In the genomic region with DNA sequence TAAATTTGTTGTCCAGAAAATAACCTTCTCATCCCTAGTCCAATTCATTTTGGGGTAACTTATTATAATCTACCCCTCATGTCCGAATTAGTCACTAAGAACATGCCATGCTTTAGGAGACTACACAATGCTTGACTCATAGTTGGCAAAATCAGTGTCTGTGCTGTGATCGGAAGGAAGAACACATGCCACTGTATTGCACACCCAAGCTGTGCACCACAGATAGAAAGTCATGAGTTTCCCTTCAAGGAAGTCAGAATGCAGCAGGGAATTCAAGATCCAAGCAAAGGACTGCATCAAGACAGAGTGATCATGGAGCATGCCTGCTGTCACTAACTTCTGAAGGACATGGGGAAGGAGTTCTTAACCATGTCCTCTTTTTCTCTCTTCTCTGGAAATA, we compare ENCODE assay signal across 28 mouse cellular contexts. TPM values are rescaled to one million over a fixed set of nuclear protein-coding genes. Genes with fewer than 3 reads are reported as not detected.
"Had no signal": no experiment of that assay in that cellular context is flagged by ENCODE, and none has a peak within 500 bp of the region (broad histone marks: within the 10 kb centered on the region; RNA-seq: fewer than 3 reads in every experiment).

No protein-coding gene starts in this region.

- DNase-seq: gastrocnemius, postnatal 14 days; gastrocnemius, postnatal 36 days; heart, adult 2 months; heart, postnatal 14 days; heart, postnatal 36 days; kidney, adult 11 months; kidney, adult 2 months; kidney, postnatal 10 days; kidney, postnatal 25 days; liver; liver, embryonic 13.5 days had no signal

- ATAC-seq: hindbrain, postnatal 0 days; intestine, embryonic 16.5 days had no signal

- H3K4me3 ChIP-seq: heart, adult 2 months; heart, embryonic 13.5 days; heart, embryonic 15.5 days; hindbrain, embryonic 13.5 days; hindbrain, embryonic 15.5 days; left cerebral cortex, adult 2 months; limb, embryonic 10.5 days; limb, embryonic 12.5 days; liver, embryonic 13.5 days; liver, embryonic 15.5 days had no signal

- H3K27ac ChIP-seq: heart, adult 2 months; heart, embryonic 13.5 days; heart, embryonic 15.5 days; hindbrain, embryonic 13.5 days; hindbrain, embryonic 15.5 days; hindbrain, postnatal 0 days; left cerebral cortex, adult 2 months; limb, embryonic 10.5 days; limb, embryonic 12.5 days; liver, embryonic 13.5 days; liver, embryonic 15.5 days had no signal

RNA-seq across cellular contexts. Expression of a gene that starts 33.9 kb away (rescaled TPM):
- total RNA-seq: gastrocnemius, adult 18-20 months; gastrocnemius, postnatal 14 days; gastrocnemius, postnatal 36 days had no signal

RNA-seq across cellular contexts. Expression of a gene that starts 35.4 kb away (rescaled TPM):
- total RNA-seq: gastrocnemius, adult 18-20 months; gastrocnemius, adult 8-10 months; gastrocnemius, postnatal 14 days; gastrocnemius, postnatal 36 days; heart, adult 2 months; heart, postnatal 14 days; heart, postnatal 36 days; hematopoietic stem cell, adult 5-6 weeks; hindbrain, postnatal 0 days; layer of hippocampus, adult 18-20 months; layer of hippocampus, postnatal 10 days; left cerebral cortex, adult 2 months; left cerebral cortex, postnatal 14 days; left cerebral cortex, postnatal 36 days had no signal
